Mouse (Mus musculus) skeletal muscle tissue, adult 2 months (tissue): ENCODE results near the gene Rps6kl1.

Source experiments
- DNase-seq: peaks from one replicate; pipeline ENCODE4 v3.0.0-alpha.2; 2012; ENCODE audit warnings: low read depth, low spot score

Rps6kl1 gene

GRCm38 (mm10) chr12:85108643-85109042 lies 42.4 kb downstream of the Rps6kl1 start:
- DNase-seq = no peak

- no peak for DNase-seq
Observed at GRCm38 (mm10) chr12:85106292-85106691, 44.8 kb downstream of the Rps6kl1 start.

- DNase-seq = no peak
Observed at GRCm38 (mm10) chr12:85104789-85105188, 46.3 kb downstream of the Rps6kl1 start.

- DNase-seq = no peak
Observed at GRCm38 (mm10) chr12:85103096-85103495, 48.0 kb downstream of the Rps6kl1 start.

GRCm38 (mm10) chr12:85101521-85102106 lies 49.5 kb downstream of the Rps6kl1 start:
- no peak for DNase-seq

GRCm38 (mm10) chr12:85101001-85101400 lies 50.1 kb downstream of the Rps6kl1 start:
- DNase-seq = no peak

GRCm38 (mm10) chr12:85095859-85096258 lies 55.2 kb downstream of the Rps6kl1 start:
- no peak for DNase-seq

GRCm38 (mm10) chr12:85095146-85095545 lies 55.9 kb downstream of the Rps6kl1 start:
- no peak for DNase-seq

- DNase-seq = peak; percentile 51
Observed at GRCm38 (mm10) chr12:85094706-85095105, 56.4 kb downstream of the Rps6kl1 start.

GRCm38 (mm10) chr12:85094010-85094409 lies 57.1 kb downstream of the Rps6kl1 start:
- DNase-seq = peak; percentile 34

GRCm38 (mm10) chr12:85092214-85092613 lies 58.9 kb downstream of the Rps6kl1 start:
- DNase-seq = peak; percentile 61

- DNase-seq = no peak
Observed at GRCm38 (mm10) chr12:85091190-85091589, 59.9 kb downstream of the Rps6kl1 start.

GRCm38 (mm10) chr12:85087845-85088244 lies 63.2 kb downstream of the Rps6kl1 start:
- no peak for DNase-seq
